8 mouse cellular contexts compared by ENCODE assay signal in the genomic region with DNA sequence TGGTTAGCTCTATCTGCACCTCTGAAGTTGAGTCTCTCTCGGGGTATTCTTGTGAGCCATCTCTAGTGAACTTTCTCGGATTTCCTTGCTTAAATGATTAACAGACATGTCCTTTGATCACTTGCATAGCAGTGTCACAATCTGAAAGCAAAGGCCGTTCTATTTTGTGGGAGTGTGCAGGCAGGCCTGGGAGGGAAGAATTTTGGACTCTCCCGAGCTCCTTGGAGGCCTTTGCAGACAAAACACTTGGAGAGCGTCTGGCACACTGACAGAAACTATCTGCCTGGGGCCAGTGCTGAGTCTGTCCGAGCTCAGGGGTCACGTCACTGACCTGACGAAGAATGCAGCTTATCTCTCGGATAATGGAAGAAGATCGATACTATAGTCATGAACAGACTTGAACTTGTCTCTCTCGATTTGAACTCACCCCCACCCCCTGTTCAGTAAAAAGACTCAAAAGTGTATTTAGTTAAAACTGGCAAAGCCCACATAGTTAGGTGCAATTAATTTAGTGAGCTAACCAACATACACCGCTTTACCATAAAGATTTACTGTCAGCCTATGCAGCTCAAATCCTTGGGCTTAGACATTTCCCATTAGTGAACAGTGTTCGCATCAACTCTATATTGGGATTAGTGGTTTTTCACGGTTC.
A peak's percentile ranks its signal among the peaks of the same experiment; 100 is the strongest.
DNase-seq lines count a peak whose midpoint lies in the region; ATAC-seq and TF ChIP-seq lines count a peak whose summit lies in the region.

No protein-coding gene starts in this region.

- TF ChIP-seq EP300 in lung, postnatal 0 days (IDR thresholded peaks at IDR 0.05): no peak

- H3K4me3 ChIP-seq in forebrain, embryonic 10.5 days: no peak overlapping the region
- H3K4me3 ChIP-seq in forebrain, embryonic 15.5 days: no peak overlapping the region
- no peak overlapping the region for H3K4me3 ChIP-seq in intestine, postnatal 0 days (ENCODE audit: low read depth, low read length)
- H3K4me3 ChIP-seq in lung, postnatal 0 days (ENCODE audit: low read depth, low read length): no peak overlapping the region

- no peak overlapping the region for H3K4me2 ChIP-seq in forebrain, embryonic 15.5 days (replicated peaks)
- peak overlapping the region; percentile 45 for H3K4me2 ChIP-seq in intestine, postnatal 0 days (replicated peaks; ENCODE audit: low read depth)
- no peak overlapping the region for H3K4me2 ChIP-seq in lung, postnatal 0 days (replicated peaks; ENCODE audit: low read depth, low read length)

- no peak for TF ChIP-seq CTCF in intestine, postnatal 0 days (IDR thresholded peaks at IDR 0.05; ENCODE audit: low read depth)
- no peak for TF ChIP-seq CTCF in lung, postnatal 0 days (IDR thresholded peaks at IDR 0.05)

- ATAC-seq in forebrain, embryonic 15.5 days (replicated peaks): no peak
- peak; percentile 66 for ATAC-seq in intestine, postnatal 0 days
- ATAC-seq in lung, postnatal 0 days: 0 out of 2 replicates have a peak, but pooled peaks have one; percentile 17

- no peaks in the 10 kb centered on the region for H3K9me3 ChIP-seq in forebrain, embryonic 10.5 days
- no peaks in the 10 kb centered on the region for H3K9me3 ChIP-seq in forebrain, embryonic 15.5 days
- no peaks in the 10 kb centered on the region for H3K9me3 ChIP-seq in intestine, postnatal 0 days (ENCODE audit: control insufficient read depth)
- H3K9me3 ChIP-seq in lung, postnatal 0 days (ENCODE audit: low read length): no peaks in the 10 kb centered on the region

- H3K4me1 ChIP-seq in forebrain, embryonic 10.5 days: peaks cover 28% of the 10 kb centered on the region
- H3K4me1 ChIP-seq in forebrain, embryonic 15.5 days: peaks cover 11% of the 10 kb centered on the region
- peaks cover 10% of the 10 kb centered on the region; the same call in 1 of the 2 replicates for H3K4me1 ChIP-seq in intestine, postnatal 0 days (replicated peaks; ENCODE audit: control insufficient read depth, insufficient read depth, low read length)
- H3K4me1 ChIP-seq in lung, postnatal 0 days (ENCODE audit: insufficient read depth, low read depth, low read length): no peaks in the 10 kb centered on the region

- H3K9ac ChIP-seq in forebrain, embryonic 15.5 days (replicated peaks): no peak overlapping the region
- no peak overlapping the region for H3K9ac ChIP-seq in intestine, postnatal 0 days (ENCODE audit: low read depth, low read length)
- no peak overlapping the region for H3K9ac ChIP-seq in lung, postnatal 0 days (replicated peaks; ENCODE audit: low read depth)

- 47% methylated on average over 14 of the region's 14 CpGs for WGBS in forebrain, embryonic 10.5 days
- WGBS in forebrain, embryonic 15.5 days: 30% methylated on average over 14 of the region's 14 CpGs
- 24% methylated on average over 14 of the region's 14 CpGs for WGBS in intestine, postnatal 0 days
- 49% methylated on average over 14 of the region's 14 CpGs for WGBS in lung, postnatal 0 days

- no peaks in the 10 kb centered on the region for H3K27me3 ChIP-seq in forebrain, embryonic 10.5 days (ENCODE audit: poor library complexity, severe bottlenecking)
- H3K27me3 ChIP-seq in forebrain, embryonic 15.5 days: no peaks in the 10 kb centered on the region
- H3K27me3 ChIP-seq in intestine, postnatal 0 days (replicated peaks; ENCODE audit: control insufficient read depth, insufficient read depth, low read length): no peaks in the 10 kb centered on the region
- no peaks in the 10 kb centered on the region for H3K27me3 ChIP-seq in lung, postnatal 0 days (replicated peaks; ENCODE audit: insufficient read depth, low read length)

- no peaks in the 10 kb centered on the region for H3K36me3 ChIP-seq in forebrain, embryonic 10.5 days (replicated peaks)
- H3K36me3 ChIP-seq in forebrain, embryonic 15.5 days: no peaks in the 10 kb centered on the region
- H3K36me3 ChIP-seq in intestine, postnatal 0 days (ENCODE audit: control insufficient read depth, insufficient read depth): no peaks in the 10 kb centered on the region
- H3K36me3 ChIP-seq in lung, postnatal 0 days (ENCODE audit: insufficient read depth, low read length): no peaks in the 10 kb centered on the region

- no peak for DNase-seq in forebrain, embryonic 10.5 days (ENCODE audit: extremely low spot score, low spot score)
- DNase-seq in gastrocnemius, postnatal 10 days: peak; percentile 31
- peak; percentile 62 for DNase-seq in lung, postnatal 0 days (ENCODE audit: low spot score)
- no peak for DNase-seq in right cerebral cortex, adult 18-20 months
- DNase-seq in cerebellum, adult 11 months: no peak
- no peak for DNase-seq in right cerebral cortex, postnatal 25 days

- peak overlapping the region; percentile 51 for H3K27ac ChIP-seq in forebrain, embryonic 10.5 days
- no peak overlapping the region for H3K27ac ChIP-seq in forebrain, embryonic 15.5 days (replicated peaks)
- H3K27ac ChIP-seq in intestine, postnatal 0 days (ENCODE audit: low read depth, low read length): peak overlapping the region; percentile 62
- H3K27ac ChIP-seq in lung, postnatal 0 days (ENCODE audit: low read length): 0 out of 2 replicates have a peak overlapping the region, but pooled peaks have one; percentile 10

Comparison
In these comparisons a context has a peak if more than half of its experiments do, and no peak if none do; other contexts are left out.
1. DNase-seq: peak in gastrocnemius, postnatal 10 days (single experiment) and lung, postnatal 0 days (single experiment); none in forebrain, embryonic 10.5 days (single experiment), right cerebral cortex, adult 18-20 months (single experiment), cerebellum, adult 11 months (single experiment) and right cerebral cortex, postnatal 25 days (single experiment).